Mouse (Mus musculus): Measurements from ENCODE around the gene Pacsin1. TPM values are rescaled to one million over a fixed set of nuclear protein-coding genes. Genes with fewer than 3 reads are reported as not detected.

Pacsin1 gene
- polyA plus RNA-seq, 1 experiment: 1.3 TPM

- H3K36me3 ChIP-seq (ENCODE audit: control insufficient read depth, insufficient read depth, low read length): no peaks in the 10 kb centered on the region
- H3K4me3 ChIP-seq (ENCODE audit: insufficient read depth, low read depth, low read length): no peak overlapping the region
- no peak for DNase-seq
- no peak overlapping the region for H3K27ac ChIP-seq (ENCODE audit: insufficient read depth, low read depth, low read length)
- H3K27me3 ChIP-seq (replicated peaks; ENCODE audit: control insufficient read depth, insufficient read depth, low read length): no peaks in the 10 kb centered on the region
- TF ChIP-seq CTCF (conservative IDR thresholded peaks at IDR 0.05; ENCODE audit: insufficient read depth, insufficient read length, low read depth, low read length) (peak; percentile 38; the same call in 1 of the 2 replicates), POLR2A (IDR thresholded peaks at IDR 0.05; ENCODE audit: low read depth, low read length) (no peak)
- WGBS: 52% methylated on average over 2 of the region's 2 CpGs
- H3K4me1 ChIP-seq (ENCODE audit: control insufficient read depth, insufficient read depth, low read length): no peaks in the 10 kb centered on the region
These were observed 10.7 kb upstream of the Pacsin1 start for GRCm38 (mm10) chr17:27644572-27644971.

- 42% methylated on average over 7 of the region's 7 CpGs for WGBS
These were observed 9.5 kb upstream of the Pacsin1 start for GRCm38 (mm10) chr17:27645807-27646206.

GRCm38 (mm10) chr17:27650160-27650559 lies 5.1 kb upstream of the Pacsin1 start:
- Histone ChIP-seq H3K4me3 (ENCODE audit: insufficient read depth, low read depth, low read length) (no peak overlapping the region), H3K27ac (ENCODE audit: insufficient read depth, low read depth, low read length) (peak overlapping the region; percentile 26; the same call in 1 of the 2 replicates), H3K36me3 (ENCODE audit: control insufficient read depth, insufficient read depth, low read length) (no peaks in the 10 kb centered on the region), H3K27me3 (replicated peaks; ENCODE audit: control insufficient read depth, insufficient read depth, low read length) (0 out of 2 replicates have a peak, but pooled peaks cover under 1% of the 10 kb centered on the region), H3K4me1 (ENCODE audit: control insufficient read depth, insufficient read depth, low read length) (no peaks in the 10 kb centered on the region; the same call in 1 of the 2 replicates)
- WGBS: 7% methylated on average over 12 of the region's 12 CpGs
- TF ChIP-seq POLR2A (IDR thresholded peaks at IDR 0.05; ENCODE audit: low read depth, low read length): no peak
- TF ChIP-seq CTCF (conservative IDR thresholded peaks at IDR 0.05; ENCODE audit: insufficient read depth, insufficient read length, low read depth, low read length): peak; percentile 97
- DNase-seq: peak; percentile 82

More at GRCm38 (mm10) chr17:27645807-27646206, 9.5 kb upstream of the Pacsin1 start:
- Histone ChIP-seq H3K27me3 (replicated peaks; ENCODE audit: control insufficient read depth, insufficient read depth, low read length) (no peaks in the 10 kb centered on the region), H3K4me3 (ENCODE audit: insufficient read depth, low read depth, low read length) (no peak overlapping the region), H3K27ac (ENCODE audit: insufficient read depth, low read depth, low read length) (no peak overlapping the region), H3K36me3 (ENCODE audit: control insufficient read depth, insufficient read depth, low read length) (no peaks in the 10 kb centered on the region), H3K4me1 (ENCODE audit: control insufficient read depth, insufficient read depth, low read length) (no peaks in the 10 kb centered on the region; the same call in 1 of the 2 replicates)
- peak; percentile 50 for DNase-seq
- TF ChIP-seq POLR2A (IDR thresholded peaks at IDR 0.05; ENCODE audit: low read depth, low read length) (no peak), CTCF (conservative IDR thresholded peaks at IDR 0.05; ENCODE audit: insufficient read depth, insufficient read length, low read depth, low read length) (no peak)

- H3K27me3 ChIP-seq (replicated peaks; ENCODE audit: control insufficient read depth, insufficient read depth, low read length): 0 out of 2 replicates have a peak, but pooled peaks cover 2% of the 10 kb centered on the region
- no peaks in the 10 kb centered on the region for H3K36me3 ChIP-seq (ENCODE audit: control insufficient read depth, insufficient read depth, low read length)
- H3K27ac ChIP-seq (ENCODE audit: insufficient read depth, low read depth, low read length): peak overlapping the region; percentile 43; the same call in 1 of the 2 replicates
- no peak overlapping the region for H3K4me3 ChIP-seq (ENCODE audit: insufficient read depth, low read depth, low read length)
- 53% methylated on average over 13 of the region's 13 CpGs for WGBS
- peak; percentile 85 for DNase-seq
- H3K4me1 ChIP-seq (ENCODE audit: control insufficient read depth, insufficient read depth, low read length): no peaks in the 10 kb centered on the region; the same call in 1 of the 2 replicates
- no peak for TF ChIP-seq POLR2A (IDR thresholded peaks at IDR 0.05; ENCODE audit: low read depth, low read length)
- no peak for TF ChIP-seq CTCF (conservative IDR thresholded peaks at IDR 0.05; ENCODE audit: insufficient read depth, insufficient read length, low read depth, low read length)
These were observed 4.7 kb upstream of the Pacsin1 start for GRCm38 (mm10) chr17:27650586-27650985.

GRCm38 (mm10) chr17:27652046-27652790 lies 3.1 kb upstream of the Pacsin1 start:
- Histone ChIP-seq H3K4me1 (ENCODE audit: control insufficient read depth, insufficient read depth, low read length) (no peaks in the 10 kb centered on the region; the same call in 1 of the 2 replicates), H3K27me3 (replicated peaks; ENCODE audit: control insufficient read depth, insufficient read depth, low read length) (peaks cover 4% of the 10 kb centered on the region; the same call in 1 of the 2 replicates), H3K36me3 (ENCODE audit: control insufficient read depth, insufficient read depth, low read length) (no peaks in the 10 kb centered on the region), H3K4me3 (ENCODE audit: insufficient read depth, low read depth, low read length) (no peak overlapping the region), H3K27ac (ENCODE audit: insufficient read depth, low read depth, low read length) (no peak overlapping the region)
- TF ChIP-seq CTCF (conservative IDR thresholded peaks at IDR 0.05; ENCODE audit: insufficient read depth, insufficient read length, low read depth, low read length): no peak
- no peak for TF ChIP-seq POLR2A (IDR thresholded peaks at IDR 0.05; ENCODE audit: low read depth, low read length)
- WGBS: 77% methylated on average over 23 of the region's 23 CpGs
- DNase-seq: no peak

GRCm38 (mm10) chr17:27653253-27653959 lies 1.9 kb upstream of the Pacsin1 start:
- peaks cover 4% of the 10 kb centered on the region; the same call in 1 of the 2 replicates for H3K27me3 ChIP-seq (replicated peaks; ENCODE audit: control insufficient read depth, insufficient read depth, low read length)
- H3K36me3 ChIP-seq (ENCODE audit: control insufficient read depth, insufficient read depth, low read length): no peaks in the 10 kb centered on the region
- no peak overlapping the region for H3K27ac ChIP-seq (ENCODE audit: insufficient read depth, low read depth, low read length)
- H3K4me1 ChIP-seq (ENCODE audit: control insufficient read depth, insufficient read depth, low read length): no peaks in the 10 kb centered on the region; the same call in 1 of the 2 replicates
- DNase-seq: no peak
- TF ChIP-seq POLR2A (IDR thresholded peaks at IDR 0.05; ENCODE audit: low read depth, low read length) (no peak), CTCF (conservative IDR thresholded peaks at IDR 0.05; ENCODE audit: insufficient read depth, insufficient read length, low read depth, low read length) (no peak)
- H3K4me3 ChIP-seq (ENCODE audit: insufficient read depth, low read depth, low read length): no peak overlapping the region
- 71% methylated on average over 10 of the region's 10 CpGs for WGBS

- 11% methylated on average over 14 of the region's 14 CpGs for WGBS
- no peak overlapping the region for H3K4me3 ChIP-seq (ENCODE audit: insufficient read depth, low read depth, low read length)
- no peaks in the 10 kb centered on the region for H3K36me3 ChIP-seq (ENCODE audit: control insufficient read depth, insufficient read depth, low read length)
- no peaks in the 10 kb centered on the region for H3K4me1 ChIP-seq (ENCODE audit: control insufficient read depth, insufficient read depth, low read length)
- TF ChIP-seq POLR2A (IDR thresholded peaks at IDR 0.05; ENCODE audit: low read depth, low read length) (no peak), CTCF (conservative IDR thresholded peaks at IDR 0.05; ENCODE audit: insufficient read depth, insufficient read length, low read depth, low read length) (no peak)
- no peak for DNase-seq
- H3K27me3 ChIP-seq (replicated peaks; ENCODE audit: control insufficient read depth, insufficient read depth, low read length): peaks cover 4% of the 10 kb centered on the region; the same call in 1 of the 2 replicates
- no peak overlapping the region for H3K27ac ChIP-seq (ENCODE audit: insufficient read depth, low read depth, low read length)
These were observed 696 bp downstream of the Pacsin1 start for GRCm38 (mm10) chr17:27656011-27656399.
